Mouse (Mus musculus): ENCODE measurements around the gene Shank3.

Gene Shank3

DNA sequence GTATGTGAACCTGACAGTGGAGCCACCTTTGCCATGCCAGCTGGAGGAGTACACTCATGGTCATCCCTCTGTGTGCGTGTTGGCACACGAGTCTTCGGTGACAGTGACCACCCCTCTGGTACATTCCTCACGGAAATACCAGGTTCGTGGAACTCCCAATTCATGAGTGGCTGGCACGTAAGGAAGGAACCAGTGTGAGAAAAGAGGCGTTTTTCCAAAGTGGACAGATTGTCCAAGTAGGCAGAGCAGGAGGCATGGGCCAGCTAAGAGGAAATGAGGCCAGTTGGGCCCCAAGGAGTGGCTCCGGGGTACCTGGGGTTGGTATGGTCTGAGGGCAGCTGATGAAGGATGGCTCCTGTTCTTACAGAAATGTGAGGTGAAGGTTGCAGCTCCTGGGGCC is 26.0 kb downstream of the Shank3 start:
- DNase-seq (ENCODE audit: low spot score), result no peak

DNA sequence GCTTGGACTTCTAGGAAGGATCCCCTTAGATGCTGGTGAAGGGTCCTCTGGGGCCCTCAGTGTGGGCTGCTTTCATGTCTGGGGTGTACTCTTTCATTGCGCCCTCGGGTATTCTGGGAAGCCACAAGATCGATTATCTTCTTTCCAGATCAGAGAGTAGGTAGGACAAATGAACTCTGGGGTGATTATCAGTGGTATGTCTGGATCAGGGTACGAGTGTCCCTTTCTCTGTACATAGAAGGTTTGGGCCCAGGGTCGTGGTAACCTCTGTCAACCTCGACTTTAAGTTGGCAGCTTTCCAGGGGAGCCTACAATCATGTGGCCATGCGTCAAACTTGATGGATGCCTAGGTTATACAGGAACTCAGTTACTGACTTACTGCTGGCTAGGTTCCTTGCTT is 26.5 kb downstream of the Shank3 start:
- no peak for DNase-seq (ENCODE audit: low spot score)

DNA sequence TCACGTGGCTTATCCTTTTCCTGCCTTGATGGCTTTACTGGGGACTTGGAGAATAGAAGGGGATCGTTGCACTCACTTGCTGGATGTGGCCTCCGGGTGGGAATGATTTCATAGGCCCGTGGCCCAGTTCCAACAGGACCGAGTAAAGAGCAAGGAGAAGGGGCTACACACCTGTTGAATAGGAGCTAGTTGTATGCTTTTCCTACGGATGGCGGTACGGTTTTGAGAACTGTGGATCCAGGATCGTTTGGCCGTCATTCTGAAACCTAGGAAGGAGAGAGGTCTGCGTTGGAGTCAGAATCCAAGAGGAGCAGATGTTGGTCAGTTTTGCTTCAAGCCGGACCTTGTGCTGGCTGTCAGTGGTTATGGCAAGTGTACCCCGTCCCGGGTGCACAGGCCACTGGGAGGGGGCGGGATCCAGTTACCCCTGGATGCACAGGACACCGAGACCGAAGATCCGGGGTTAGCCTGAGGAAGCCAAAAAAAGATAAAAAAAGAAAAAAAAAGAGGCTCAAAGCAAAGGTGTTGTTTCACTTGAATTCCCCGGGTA is 27.4 kb downstream of the Shank3 start:
- DNase-seq (ENCODE audit: low spot score), result no peak

DNA sequence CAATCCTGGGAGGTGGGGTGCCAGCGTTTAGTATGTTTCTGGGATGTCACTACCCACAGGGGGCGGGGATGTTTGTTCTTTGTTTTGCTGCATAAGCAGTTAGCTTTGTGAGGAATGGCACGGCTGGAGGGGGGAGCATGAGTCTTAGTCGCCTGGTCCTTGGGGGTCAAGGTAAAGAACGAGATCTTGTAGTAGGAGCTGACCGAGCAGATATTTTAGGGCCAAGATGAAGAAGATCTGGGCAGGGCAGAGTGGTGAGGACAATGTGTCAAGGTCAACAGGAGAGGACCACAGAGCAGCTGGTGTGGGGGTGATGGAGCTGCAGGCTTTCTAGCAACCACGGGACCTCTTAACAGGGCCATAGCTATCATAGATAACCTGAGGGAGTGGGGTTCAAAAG is 28.0 kb downstream of the Shank3 start:
- no peak for DNase-seq (ENCODE audit: low spot score)

DNA sequence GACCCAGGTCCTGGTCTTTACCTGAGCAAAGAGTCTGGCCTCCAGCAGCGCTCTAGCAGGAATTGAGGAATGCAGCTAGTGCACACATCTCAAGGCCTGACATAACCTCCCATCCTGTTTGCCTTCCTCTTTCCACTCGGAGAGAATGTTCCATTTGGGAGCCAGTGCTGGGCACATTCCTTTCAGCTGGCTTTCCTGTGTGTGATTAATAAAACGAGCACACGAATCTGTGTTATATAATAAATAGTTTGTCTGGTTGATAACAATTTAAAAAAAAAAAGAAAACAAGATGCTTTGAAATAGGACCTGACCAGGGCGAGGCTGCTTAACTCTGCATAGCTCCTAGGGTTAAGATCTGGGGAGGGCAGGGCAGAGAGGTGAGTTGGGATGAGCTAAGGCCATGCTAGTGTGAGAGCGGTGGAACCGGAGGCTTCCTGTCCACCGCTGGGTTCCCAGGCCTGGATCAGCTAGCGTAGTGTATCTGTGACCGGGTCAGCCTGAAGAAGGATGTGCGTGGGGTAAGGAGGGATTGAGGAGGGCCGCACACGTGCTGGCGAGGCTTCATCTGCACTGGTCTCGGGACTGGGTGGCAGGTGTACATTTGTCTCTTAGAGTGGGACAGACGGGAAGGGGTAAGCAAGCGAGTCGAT is 28.9 kb downstream of the Shank3 start:
- DNase-seq (ENCODE audit: low spot score), result no peak

DNA sequence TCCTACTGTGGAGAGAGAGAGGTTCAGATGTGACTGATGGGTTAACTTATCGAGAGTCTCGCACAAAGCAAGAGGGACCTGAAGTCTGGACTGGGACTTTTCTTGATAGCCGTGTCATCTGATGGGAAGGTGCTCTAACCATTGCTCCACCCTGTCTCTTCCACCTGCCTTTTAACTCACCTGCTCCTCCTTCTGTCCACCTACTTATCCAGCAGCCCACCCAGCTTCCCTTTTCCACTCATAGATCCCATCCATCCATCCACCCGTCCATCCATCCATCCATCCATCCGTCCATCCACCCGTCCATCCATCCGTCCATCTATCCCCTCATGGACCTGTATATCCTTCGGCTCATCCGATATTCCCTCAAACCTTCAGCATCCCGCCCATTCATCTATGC is 29.5 kb downstream of the Shank3 start:
- no peak for DNase-seq (ENCODE audit: low spot score)

DNA sequence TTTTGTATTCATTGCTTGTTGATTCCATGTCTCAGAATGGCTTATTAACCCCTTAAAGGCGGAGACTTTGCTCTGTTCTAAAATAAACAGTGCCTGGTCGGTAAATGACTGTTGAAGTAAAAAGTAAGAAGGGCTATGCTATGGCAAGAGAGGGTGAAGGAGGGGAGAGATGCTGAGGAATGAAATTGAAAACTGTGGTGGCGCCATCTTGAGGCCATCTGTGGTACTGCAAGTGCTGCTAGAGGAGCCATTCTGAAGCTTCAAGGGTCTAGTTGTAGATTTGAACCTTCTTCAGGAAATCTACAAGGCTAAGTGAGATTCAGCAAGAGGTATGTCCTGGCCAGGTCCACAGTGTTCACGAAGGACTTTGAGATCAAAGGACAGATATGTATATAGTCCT is 30.9 kb downstream of the Shank3 start:
- peak; percentile 49 for DNase-seq (ENCODE audit: low spot score)

DNA sequence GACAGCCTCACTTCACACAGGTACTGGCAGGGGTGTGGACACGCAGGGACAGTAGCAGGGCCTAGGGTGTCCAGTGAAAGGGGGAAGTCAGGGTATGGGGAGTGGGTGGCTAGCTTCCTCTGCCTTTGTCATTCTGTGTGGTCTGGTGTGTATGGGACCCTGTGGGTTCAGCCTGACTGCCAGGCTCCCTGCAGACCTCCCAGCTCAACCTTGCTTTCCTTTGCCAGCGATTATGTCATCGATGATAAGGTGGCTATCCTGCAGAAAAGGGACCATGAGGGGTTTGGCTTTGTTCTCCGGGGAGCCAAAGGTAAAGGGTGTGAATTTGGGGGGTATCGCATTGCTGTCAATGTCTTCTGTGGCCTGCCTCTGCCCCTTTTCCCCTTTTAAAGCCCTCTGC is 32.0 kb downstream of the Shank3 start:
- no peak for DNase-seq (ENCODE audit: low spot score)

DNA sequence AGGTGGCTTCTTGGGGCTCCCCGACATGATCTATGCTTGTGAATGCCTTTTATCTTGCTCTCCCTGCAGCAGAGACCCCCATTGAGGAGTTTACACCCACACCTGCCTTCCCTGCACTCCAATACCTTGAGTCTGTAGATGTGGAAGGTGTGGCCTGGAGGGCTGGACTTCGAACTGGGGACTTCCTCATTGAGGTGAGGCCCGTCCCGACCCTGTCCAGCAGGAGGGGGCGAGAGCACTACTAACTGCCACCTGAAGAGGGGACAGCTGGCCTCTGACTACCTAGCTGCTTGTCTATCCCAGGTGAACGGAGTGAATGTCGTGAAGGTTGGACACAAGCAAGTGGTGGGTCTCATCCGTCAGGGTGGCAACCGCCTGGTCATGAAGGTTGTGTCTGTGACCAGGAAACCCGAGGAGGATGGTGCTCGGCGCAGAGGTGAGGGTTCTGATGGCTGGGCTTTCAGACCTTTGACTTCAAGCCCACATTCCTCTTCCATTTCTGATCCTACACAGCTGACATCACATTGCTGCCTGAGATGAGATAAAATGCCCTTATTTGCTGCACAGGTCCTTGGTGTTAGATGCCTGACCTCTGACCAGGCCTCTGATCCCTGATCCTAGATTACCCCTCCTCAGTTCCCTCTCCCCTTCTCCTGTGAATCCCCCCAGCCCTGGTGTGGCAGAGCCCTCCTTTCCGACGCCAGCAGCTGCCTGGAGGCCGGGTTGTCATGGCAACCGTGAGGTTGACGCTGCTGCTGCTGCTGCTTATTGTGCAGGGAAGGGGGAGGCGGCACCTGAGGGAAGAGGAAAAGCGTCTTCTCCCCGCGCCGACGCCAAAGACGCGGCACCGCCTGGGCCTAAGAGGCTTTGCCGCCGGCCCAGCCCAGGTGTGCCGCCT is 32.9 kb downstream of the Shank3 start:
- peak; percentile 87 for DNase-seq (ENCODE audit: low spot score)

DNA sequence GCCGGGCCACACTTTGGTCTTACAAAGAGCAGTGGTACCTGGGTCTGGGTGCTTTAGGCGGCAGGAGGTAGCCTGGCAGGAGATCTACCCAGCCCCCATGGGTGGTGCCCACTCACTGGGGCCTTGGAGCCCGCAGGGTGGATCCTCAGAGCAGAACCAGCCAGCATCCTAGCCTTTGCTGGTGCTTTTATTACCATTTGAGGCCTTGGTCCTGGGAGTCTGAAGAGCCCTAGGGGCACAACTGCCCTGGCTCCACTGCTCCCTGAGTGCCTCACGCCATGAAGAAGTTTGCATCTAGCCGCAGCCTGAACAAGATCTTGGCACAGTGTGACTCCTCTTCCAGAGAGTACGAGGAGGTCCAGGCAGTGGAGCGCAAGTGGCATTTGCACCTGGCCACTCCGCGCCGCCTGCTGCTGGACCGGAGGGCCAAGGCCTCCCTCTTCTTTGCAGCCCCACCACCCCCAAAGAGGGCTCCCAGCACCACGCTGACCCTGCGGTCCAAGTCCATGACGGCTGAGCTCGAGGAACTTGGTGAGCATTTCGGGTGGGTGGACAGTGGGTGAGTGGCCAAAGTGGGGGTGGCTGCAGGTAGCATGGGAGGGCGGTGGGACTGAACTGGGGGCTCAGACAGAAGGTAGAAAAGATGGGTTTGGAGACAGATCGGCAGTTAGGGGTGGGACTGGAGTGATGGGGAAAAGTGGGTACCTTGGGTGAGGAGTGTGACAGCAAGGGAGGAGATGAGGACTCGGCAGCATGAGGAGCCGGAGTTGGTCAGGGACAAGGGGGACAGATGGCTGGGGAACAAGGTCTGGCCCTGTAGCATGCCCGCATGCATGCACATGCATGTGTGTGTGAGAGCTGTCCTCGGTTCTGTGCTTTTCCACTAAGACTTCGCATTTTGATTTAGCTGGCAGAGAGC is 33.8 kb downstream of the Shank3 start:
- DNase-seq (ENCODE audit: low spot score), result no peak

DNA sequence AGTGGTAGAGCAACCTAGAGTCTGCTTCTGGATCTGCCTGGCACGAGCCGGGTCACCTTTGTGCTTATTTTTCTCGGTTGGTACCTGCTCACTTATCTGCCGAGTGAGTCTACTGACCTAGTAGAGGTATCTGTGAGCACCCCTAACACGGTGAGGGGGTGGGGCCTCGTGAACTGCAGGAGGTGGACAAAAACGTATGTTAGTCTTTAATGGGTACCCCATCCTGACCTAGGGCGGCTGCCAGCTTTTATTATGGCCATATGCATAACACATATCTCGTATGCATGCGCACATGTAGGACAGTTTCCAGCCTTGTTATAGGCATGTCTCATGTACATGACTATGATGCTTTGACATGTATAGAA is 34.4 kb downstream of the Shank3 start:
- no peak for DNase-seq (ENCODE audit: low spot score)

DNA sequence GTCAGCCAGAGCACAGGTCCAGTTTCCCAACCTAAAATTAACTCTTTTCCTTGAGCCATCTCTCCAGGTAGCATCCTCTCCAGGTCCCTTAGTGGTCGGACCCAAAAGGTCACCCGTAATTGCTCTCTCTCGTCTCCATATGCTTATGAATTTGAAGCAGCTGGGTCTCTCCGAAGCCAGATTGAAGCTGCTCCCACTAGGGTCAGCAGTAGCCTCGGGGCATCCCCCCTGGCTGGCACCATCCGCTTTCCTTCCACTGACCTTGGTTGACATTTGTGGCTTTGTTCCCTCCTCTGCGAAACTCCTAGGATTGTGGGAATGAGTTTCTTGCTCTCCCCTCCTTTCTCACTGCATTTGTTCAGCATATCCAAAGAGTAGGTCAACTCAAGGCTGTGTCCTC is 44.7 kb downstream of the Shank3 start:
- DNase-seq (ENCODE audit: low spot score), result no peak

DNA sequence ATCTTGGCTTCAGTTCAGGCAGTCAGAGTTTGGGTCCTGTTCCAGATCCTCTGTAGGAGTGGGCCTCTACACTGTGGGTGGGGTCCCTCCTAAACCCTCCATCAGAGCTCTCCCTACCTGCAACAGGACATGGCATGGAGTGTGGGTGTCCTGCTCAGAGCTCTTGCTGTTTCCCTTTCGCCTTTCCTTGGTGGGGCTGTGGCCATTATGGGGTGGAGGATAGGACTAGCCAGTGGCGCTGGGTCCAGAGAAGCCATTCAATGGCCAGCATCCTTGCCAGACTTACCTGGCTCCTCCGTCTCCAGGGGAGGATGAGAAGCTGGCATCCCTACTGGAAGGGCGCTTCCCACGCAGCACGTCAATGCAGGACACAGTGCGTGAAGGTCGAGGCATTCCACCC is 47.9 kb downstream of the Shank3 start:
- no peak for DNase-seq (ENCODE audit: low spot score)

DNA sequence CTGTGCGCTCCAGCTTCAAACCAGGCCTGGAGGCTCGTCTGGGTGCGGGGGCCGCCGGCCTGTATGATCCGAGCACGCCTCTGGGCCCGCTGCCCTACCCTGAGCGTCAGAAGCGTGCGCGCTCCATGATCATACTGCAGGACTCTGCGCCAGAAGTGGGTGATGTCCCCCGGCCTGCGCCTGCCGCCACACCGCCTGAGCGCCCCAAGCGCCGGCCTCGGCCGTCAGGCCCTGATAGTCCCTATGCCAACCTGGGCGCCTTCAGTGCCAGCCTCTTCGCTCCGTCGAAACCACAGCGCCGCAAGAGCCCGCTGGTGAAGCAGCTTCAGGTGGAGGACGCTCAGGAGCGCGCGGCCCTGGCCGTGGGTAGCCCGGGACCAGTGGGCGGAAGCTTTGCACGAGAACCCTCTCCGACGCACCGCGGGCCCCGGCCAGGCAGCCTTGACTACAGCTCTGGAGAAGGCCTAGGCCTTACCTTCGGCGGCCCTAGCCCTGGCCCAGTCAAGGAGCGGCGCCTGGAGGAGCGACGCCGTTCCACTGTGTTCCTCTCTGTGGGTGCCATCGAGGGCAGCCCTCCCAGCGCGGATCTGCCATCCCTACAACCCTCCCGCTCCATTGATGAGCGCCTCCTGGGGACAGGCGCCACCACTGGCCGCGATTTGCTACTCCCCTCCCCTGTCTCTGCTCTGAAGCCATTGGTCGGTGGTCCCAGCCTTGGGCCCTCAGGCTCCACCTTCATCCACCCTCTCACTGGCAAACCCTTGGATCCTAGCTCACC is 48.6 kb downstream of the Shank3 start:
- DNase-seq (ENCODE audit: low spot score), result no peak

DNA sequence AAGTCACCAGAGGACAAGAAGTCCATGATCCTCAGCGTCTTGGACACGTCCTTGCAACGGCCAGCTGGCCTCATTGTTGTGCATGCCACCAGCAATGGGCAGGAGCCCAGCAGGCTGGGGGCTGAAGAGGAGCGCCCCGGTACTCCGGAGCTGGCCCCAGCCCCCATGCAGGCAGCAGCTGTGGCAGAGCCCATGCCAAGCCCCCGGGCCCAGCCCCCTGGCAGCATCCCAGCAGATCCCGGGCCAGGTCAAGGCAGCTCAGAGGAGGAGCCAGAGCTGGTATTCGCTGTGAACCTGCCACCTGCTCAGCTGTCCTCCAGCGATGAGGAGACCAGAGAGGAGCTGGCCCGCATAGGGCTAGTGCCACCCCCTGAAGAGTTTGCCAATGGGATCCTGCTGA is 49.4 kb downstream of the Shank3 start:
- no peak for DNase-seq (ENCODE audit: low spot score)

DNA sequence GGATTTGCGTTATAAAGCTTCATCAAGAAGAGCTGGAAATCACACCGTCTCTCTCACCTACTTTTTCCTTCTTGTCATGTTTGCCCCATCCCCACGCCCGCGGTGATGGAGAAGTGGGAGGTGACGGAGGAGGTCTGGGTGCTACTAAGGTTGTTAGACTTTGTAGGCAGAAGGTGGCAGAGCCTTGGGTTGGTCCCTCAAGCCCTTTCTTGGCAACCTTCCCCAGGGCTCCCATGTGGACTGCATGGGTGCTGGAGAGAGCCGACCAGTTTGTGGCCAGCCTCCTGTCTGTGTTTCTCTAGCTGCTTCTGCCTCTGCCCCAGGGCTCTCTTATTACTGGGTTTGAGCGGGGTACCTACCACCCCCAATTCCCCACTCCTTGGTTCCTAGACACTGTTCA is 51.1 kb downstream of the Shank3 start:
- DNase-seq (ENCODE audit: low spot score), result no peak

DNA sequence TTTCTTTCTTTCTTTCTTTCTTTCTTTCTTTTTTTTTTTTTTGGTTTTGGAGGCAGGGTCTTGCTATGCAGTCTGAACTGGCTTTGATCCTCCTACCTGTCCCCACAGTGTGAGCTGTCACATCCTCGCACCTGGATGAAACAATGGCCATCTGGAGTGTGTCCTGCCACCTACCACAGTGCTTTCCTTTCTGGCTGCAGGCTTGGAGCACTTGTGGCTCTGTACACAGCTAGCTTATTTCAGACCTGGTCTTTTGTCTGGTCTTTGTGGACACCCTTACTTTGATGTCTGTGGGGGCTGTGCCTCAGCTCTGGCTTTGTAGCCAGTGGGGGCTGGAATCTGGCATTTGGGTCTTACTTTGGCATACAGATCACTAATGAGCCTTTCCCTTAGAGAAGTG is 52.3 kb downstream of the Shank3 start:
- no peak for DNase-seq (ENCODE audit: low spot score)

DNA sequence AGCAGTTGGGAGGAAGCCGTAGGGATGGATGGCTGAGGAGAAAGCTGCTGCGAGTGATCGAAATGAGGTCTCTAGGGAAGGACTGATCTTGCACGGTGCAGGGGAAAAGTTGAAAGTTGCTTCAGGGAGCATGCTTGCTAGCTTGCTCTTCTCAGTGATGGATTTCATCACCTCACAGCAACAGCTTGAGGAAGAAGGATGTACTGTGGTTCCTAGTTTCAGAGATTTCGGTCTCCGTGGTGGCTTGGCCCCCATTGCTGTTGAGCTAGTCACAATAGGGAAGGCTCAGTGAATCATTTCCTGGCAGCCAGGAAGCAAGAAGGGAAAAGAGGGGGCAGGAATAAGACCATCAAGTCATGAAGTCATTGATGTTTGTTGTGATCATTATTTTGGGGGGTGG is 56.2 kb downstream of the Shank3 start:
- no peak for DNase-seq (ENCODE audit: low spot score)

DNA sequence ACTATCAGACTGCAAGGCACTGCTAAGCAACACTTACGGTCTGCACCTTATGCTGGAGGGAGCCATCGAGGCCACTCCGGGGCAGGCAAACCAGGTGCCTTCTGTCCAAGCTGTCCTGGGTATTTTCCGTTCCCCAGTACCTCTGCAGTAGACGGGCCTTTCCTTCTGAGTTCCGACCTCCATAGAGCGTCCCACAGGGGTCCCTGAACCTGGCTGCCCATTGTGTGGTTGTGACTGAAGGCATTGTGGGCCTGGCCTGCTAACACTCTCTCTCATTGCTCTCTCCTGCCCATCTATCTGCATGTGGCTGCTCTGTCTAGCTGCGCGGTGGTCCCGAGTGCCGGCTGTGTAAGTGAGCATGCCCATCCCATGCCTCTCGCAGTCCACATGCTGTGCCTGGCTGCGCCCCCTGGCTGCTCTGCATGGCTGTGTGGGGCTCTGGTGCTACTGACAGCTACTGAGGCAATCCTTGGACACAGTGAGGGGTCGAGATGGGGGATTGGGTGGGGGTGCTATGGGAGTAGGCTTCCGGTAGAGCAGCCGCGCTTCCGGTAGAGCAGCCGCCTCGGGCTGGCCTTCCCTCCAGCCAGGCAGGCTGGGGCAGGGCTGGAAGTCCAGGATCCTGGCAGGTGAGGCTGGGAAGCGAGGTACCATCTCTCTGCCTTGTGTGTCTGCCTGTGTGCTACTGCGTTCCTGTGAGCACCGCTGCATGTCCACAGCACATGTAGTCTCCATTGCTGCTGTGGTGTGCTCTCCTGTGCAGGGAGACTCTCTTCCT is 57.2 kb downstream of the Shank3 start:
- DNase-seq (ENCODE audit: low spot score), result no peak

DNA sequence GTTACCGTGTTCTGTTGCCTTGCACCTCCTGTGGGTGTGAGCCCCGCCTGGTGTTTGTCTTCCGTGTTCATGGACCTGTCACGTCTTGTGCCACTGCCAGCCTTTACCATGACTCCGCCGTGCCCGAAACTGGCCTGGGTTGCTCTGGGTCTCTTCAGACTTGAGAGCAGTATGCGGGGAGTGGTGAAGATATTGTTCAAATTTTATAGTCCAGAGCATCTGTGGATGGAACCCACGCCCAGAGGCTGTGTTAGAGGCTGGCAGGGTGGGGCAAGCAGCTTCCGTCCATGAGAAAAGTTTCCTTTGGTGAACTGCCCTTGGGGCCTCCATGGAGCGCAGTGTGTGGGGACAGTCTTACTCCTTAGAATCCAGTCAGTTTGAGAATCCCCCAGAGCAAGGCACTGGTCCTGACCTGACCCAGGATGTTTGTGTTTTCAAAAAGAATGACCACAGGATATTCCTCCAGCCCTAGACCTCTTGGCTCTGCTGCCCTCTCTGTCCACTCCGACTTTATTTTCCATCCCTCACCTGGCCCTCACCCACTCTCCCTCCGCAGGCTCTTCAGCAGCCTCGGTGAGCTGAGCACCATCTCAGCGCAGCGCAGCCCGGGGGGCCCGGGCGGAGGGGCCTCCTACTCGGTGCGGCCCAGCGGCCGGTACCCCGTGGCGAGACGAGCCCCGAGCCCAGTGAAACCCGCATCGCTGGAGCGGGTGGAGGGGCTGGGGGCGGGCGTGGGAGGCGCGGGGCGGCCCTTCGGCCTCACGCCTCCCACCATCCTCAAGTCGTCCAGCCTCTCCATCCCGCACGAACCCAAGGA is 58.0 kb downstream of the Shank3 start:
- DNase-seq (ENCODE audit: low spot score), result no peak
